Mouse (Mus musculus) myocyte (in vitro differentiated cells): ENCODE data around the gene Cth. TPM values are rescaled to one million over a fixed set of nuclear protein-coding genes. Genes with fewer than 3 reads are reported as not detected.

Source experiments
- H3K27me3 ChIP-seq: one replicate; pipeline ENCODE4 v1.6.1; 2011; ENCODE audit not compliant: control insufficient read depth, insufficient read depth, insufficient read length
- H3K36me3 ChIP-seq: one replicate; pipeline ENCODE4 v1.6.1; 2011; ENCODE audit not compliant: control insufficient read depth, insufficient read depth
- H3K4me2 ChIP-seq: one replicate; pipeline ENCODE4 v1.6.1; 2011; ENCODE audit warnings: low read depth, control low read depth
- H3K4me3 ChIP-seq: one replicate; pipeline ENCODE4 v1.5.1; 2011; ENCODE audit warnings: mild to moderate bottlenecking, control low read depth, moderate library complexity
- H3K79me2 ChIP-seq: one replicate; pipeline ENCODE4 v1.6.1; 2011; ENCODE audit not compliant: control insufficient read depth, insufficient read depth
- H3ac ChIP-seq: one replicate; pipeline ENCODE4 v1.6.1; 2011; ENCODE audit not compliant: control insufficient read depth, insufficient read length
- CEBPB ChIP-seq: IDR thresholded peaks from 2 replicates; pipeline ENCODE4 v1.6.1; 2011; ENCODE audit warnings: mild to moderate bottlenecking, moderate library complexity; ENCODE audit not compliant: poor library complexity, insufficient read depth, severe bottlenecking
- E2F4 ChIP-seq: IDR thresholded peaks from one replicate; pipeline ENCODE4 v1.6.1; 2011; ENCODE audit warnings: mild to moderate bottlenecking, control low read depth, moderate library complexity; ENCODE audit not compliant: insufficient read depth
- MAX ChIP-seq: IDR thresholded peaks from one replicate; pipeline ENCODE4 v1.6.1; 2011; ENCODE audit warnings: low read depth, mild to moderate bottlenecking, control low read depth
- MYOD1 ChIP-seq, 3 experiments: IDR thresholded peaks; one replicate each; pipeline ENCODE4 v1.6.1; 2011; ENCODE audit warnings: control low read depth in 2 of 3, low read depth in 2 of 3, mild to moderate bottlenecking in 2 of 3, moderate library complexity in 1 of 3; ENCODE audit not compliant: insufficient read length in 2 of 3, control insufficient read depth in 1 of 3
- MYOG ChIP-seq, 3 experiments: IDR thresholded peaks; one replicate each; pipeline ENCODE4 v1.6.1; 2011; ENCODE audit warnings: control low read depth in 2 of 3, low read depth in 2 of 3, mild to moderate bottlenecking in 2 of 3; ENCODE audit not compliant: insufficient read length in 2 of 3, control insufficient read depth in 1 of 3, insufficient read depth in 1 of 3
- POLR2A ChIP-seq: IDR thresholded peaks from one replicate; pipeline ENCODE4 v1.6.1; 2011; ENCODE audit warnings: low read depth, mild to moderate bottlenecking, control low read depth, moderate library complexity; ENCODE audit not compliant: insufficient read length
- POLR2AphosphoS2 ChIP-seq: IDR thresholded peaks from one replicate; pipeline ENCODE4 v1.6.1; 2011; ENCODE audit warnings: low read depth, control low read depth; ENCODE audit not compliant: insufficient read length
- REST ChIP-seq: IDR thresholded peaks from one replicate; pipeline ENCODE4 v1.6.1; 2011; ENCODE audit warnings: mild to moderate bottlenecking, control low read depth, moderate library complexity; ENCODE audit not compliant: insufficient read depth, insufficient read length
- SRF ChIP-seq: IDR thresholded peaks from one replicate; pipeline ENCODE4 v1.6.1; 2011; ENCODE audit warnings: low read depth; ENCODE audit not compliant: control insufficient read depth, insufficient read length
- TCF12 ChIP-seq: IDR thresholded peaks from one replicate; pipeline ENCODE4 v1.6.1; 2011; ENCODE audit warnings: mild to moderate bottlenecking, control low read depth; ENCODE audit not compliant: poor library complexity, insufficient read depth, severe bottlenecking
- TCF3 ChIP-seq: IDR thresholded peaks from one replicate; pipeline ENCODE4 v1.6.1; 2011; ENCODE audit warnings: low read depth, control low read depth; ENCODE audit not compliant: insufficient read length
- USF1 ChIP-seq: IDR thresholded peaks from one replicate; pipeline ENCODE4 v1.6.1; 2011; ENCODE audit warnings: low read depth, mild to moderate bottlenecking, control low read depth, moderate library complexity
- polyA plus RNA-seq: library from polyadenylated mRNA; unstranded; fragments of >200 nt; fragmentation: generic; extraction: Trizol; gene quantifications from one replicate; pipeline ENCODE4 v1.2.1, GENCODE M21; 2012; ENCODE audit warnings: missing spikeins

Cth gene
- polyA plus RNA-seq, 1 experiment, result 66.6 TPM

- Histone ChIP-seq H3K79me2 (peaks cover 100% of the 10 kb centered on the region), H3ac (no peak overlapping the region), H3K4me2 (no peak overlapping the region), H3K36me3 (no peaks in the 10 kb centered on the region), H3K4me3 (no peak overlapping the region), H3K27me3 (no peaks in the 10 kb centered on the region)
- no peak for TF ChIP-seq REST
- TF ChIP-seq POLR2A, result no peak
Observed at GRCm38 (mm10) chr3:157955466-157955865, 30.6 kb upstream of the Cth start.

- Histone ChIP-seq H3ac (no peak overlapping the region), H3K4me2 (no peak overlapping the region), H3K4me3 (no peak overlapping the region), H3K36me3 (no peaks in the 10 kb centered on the region), H3K27me3 (no peaks in the 10 kb centered on the region), H3K79me2 (peaks cover 100% of the 10 kb centered on the region)
- TF ChIP-seq TCF3 (no peak), E2F4 (no peak), POLR2AphosphoS2 (no peak), MYOD1 (IDR thresholded peaks at IDR 0.05; ENCODE audit: control insufficient read depth in 1 of 3, insufficient read length in 2 of 3, low read depth in 2 of 3) (no peak), REST (no peak), TCF12 (no peak), MYOG (IDR thresholded peaks at IDR 0.05; ENCODE audit: control insufficient read depth in 1 of 3, insufficient read depth in 1 of 3, insufficient read length in 2 of 3, low read depth in 2 of 3) (no peak), MAX (no peak), SRF (no peak), POLR2A (no peak), USF1 (no peak), CEBPB (no peak)
Observed at GRCm38 (mm10) chr3:157952716-157953115, 27.8 kb upstream of the Cth start.

GRCm38 (mm10) chr3:157947383-157948280 is 22.8 kb upstream of the Cth start:
- H3ac ChIP-seq, result peak overlapping the region; percentile 76
- H3K27me3 ChIP-seq, result no peaks in the 10 kb centered on the region
- H3K36me3 ChIP-seq, result no peaks in the 10 kb centered on the region
- peak overlapping the region; percentile 95 for H3K4me2 ChIP-seq
- H3K4me3 ChIP-seq, result peak overlapping the region; percentile 60
- no peak for TF ChIP-seq USF1
- no peak for TF ChIP-seq E2F4
- no peak for TF ChIP-seq MAX
- TF ChIP-seq MYOG (IDR thresholded peaks at IDR 0.05; ENCODE audit: control insufficient read depth in 1 of 3, insufficient read depth in 1 of 3, insufficient read length in 2 of 3, low read depth in 2 of 3), result peak in 1 of 3 experiments; percentile 16
- peak; percentile 21 for TF ChIP-seq POLR2A
- TF ChIP-seq MYOD1 (IDR thresholded peaks at IDR 0.05; ENCODE audit: control insufficient read depth in 1 of 3, insufficient read length in 2 of 3, low read depth in 2 of 3), result peak in 1 of 3 experiments; percentile 20
- no peak for TF ChIP-seq REST
- no peak for TF ChIP-seq CEBPB
- no peak for TF ChIP-seq SRF
- TF ChIP-seq POLR2AphosphoS2, result no peak
- no peak for TF ChIP-seq TCF3
- no peak for TF ChIP-seq TCF12
- H3K79me2 ChIP-seq, result peaks cover 52% of the 10 kb centered on the region

GRCm38 (mm10) chr3:157946843-157947358 is 22.0 kb upstream of the Cth start, which contains the start of gene Ankrd13c:
Gene Ankrd13c, plus strand, starts transcription at chr3:157947239.
- TF ChIP-seq POLR2A (peak; percentile 64), USF1 (no peak), MYOG (IDR thresholded peaks at IDR 0.05; ENCODE audit: control insufficient read depth in 1 of 3, insufficient read depth in 1 of 3, insufficient read length in 2 of 3, low read depth in 2 of 3) (peak in 1 of 3 experiments; percentile 2), POLR2AphosphoS2 (peak; percentile 69), MAX (no peak), CEBPB (no peak)

GRCm38 (mm10) chr3:157938585-157938984 is 13.7 kb upstream of the Cth start:
- no peak overlapping the region for H3ac ChIP-seq
- no peaks in the 10 kb centered on the region for H3K36me3 ChIP-seq
- no peak overlapping the region for H3K4me3 ChIP-seq
- TF ChIP-seq CEBPB (no peak), MYOD1 (IDR thresholded peaks at IDR 0.05; ENCODE audit: control insufficient read depth in 1 of 3, insufficient read length in 2 of 3, low read depth in 2 of 3) (no peak), POLR2AphosphoS2 (no peak), E2F4 (no peak), REST (no peak), USF1 (no peak), TCF12 (no peak), TCF3 (no peak), MAX (no peak), SRF (no peak), POLR2A (no peak), MYOG (IDR thresholded peaks at IDR 0.05; ENCODE audit: control insufficient read depth in 1 of 3, insufficient read depth in 1 of 3, insufficient read length in 2 of 3, low read depth in 2 of 3) (no peak)
- no peaks in the 10 kb centered on the region for H3K27me3 ChIP-seq
- no peak overlapping the region for H3K4me2 ChIP-seq
- no peaks in the 10 kb centered on the region for H3K79me2 ChIP-seq

More at GRCm38 (mm10) chr3:157946843-157947358, 22.0 kb upstream of the Cth start, which contains the start of gene Ankrd13c:
- peaks cover 44% of the 10 kb centered on the region for H3K79me2 ChIP-seq
- no peaks in the 10 kb centered on the region for H3K36me3 ChIP-seq
- peak within 1 kb of the TSS; percentile 60 for H3K4me3 ChIP-seq
- H3K27me3 ChIP-seq, result no peaks in the 10 kb centered on the region
- peak within 1 kb of the TSS; percentile 95 for H3K4me2 ChIP-seq
- peak within 1 kb of the TSS; percentile 76 for H3ac ChIP-seq
